In genomic region chr3:127634101-127634983, GRCm38 (mm10) we compare ENCODE assay signal across 8 mouse cellular contexts. TPM values are rescaled to one million over a fixed set of nuclear protein-coding genes. Genes with fewer than 3 reads are reported as not detected.
A peak's percentile ranks its signal among the peaks of the same experiment; 100 is the strongest.
DNase-seq lines count a peak whose midpoint lies in the region; ATAC-seq lines count a peak whose summit lies in the region.

No protein-coding gene starts in this region.

- peaks cover 19% of the 10 kb centered on the region for H3K4me1 ChIP-seq in hindbrain, embryonic 16.5 days (ENCODE audit: control insufficient read depth, insufficient read depth, low read depth, low read length)
- H3K4me1 ChIP-seq in megakaryocyte, embryonic 14.5 days, result peaks cover 45% of the 10 kb centered on the region

- H3K9me3 ChIP-seq in hindbrain, embryonic 16.5 days (ENCODE audit: control insufficient read depth, low read length), result no peaks in the 10 kb centered on the region
- H3K9me3 ChIP-seq in megakaryocyte, embryonic 14.5 days, result no peaks in the 10 kb centered on the region

- no peaks in the 10 kb centered on the region for H3K36me3 ChIP-seq in hindbrain, embryonic 16.5 days (ENCODE audit: control insufficient read depth, insufficient read depth, low read length)
- no peaks in the 10 kb centered on the region for H3K36me3 ChIP-seq in megakaryocyte, embryonic 14.5 days (replicated peaks; ENCODE audit: low read length)

- DNase-seq in ZHBTc4 (ENCODE audit: low read depth, low spot score), result peak; percentile 93
- peak; percentile 89 to 90 for DNase-seq in cerebellum, postnatal 10 days
- peak; percentile 46 to 54 for DNase-seq in frontal cortex, postnatal 25 days (ENCODE audit: low spot score in 2 of 2)
- peak; percentile 33 to 43 for DNase-seq in left cerebral cortex, adult 8-10 months (ENCODE audit: low spot score in 2 of 2)
- DNase-seq in right cerebral cortex, postnatal 14 days, result peak; percentile 77
- peak; percentile 74 for DNase-seq in urinary bladder, postnatal 14 days (ENCODE audit: low spot score)

- peaks cover 30% of the 10 kb centered on the region for H3K27me3 ChIP-seq in hindbrain, embryonic 16.5 days (replicated peaks; ENCODE audit: control insufficient read depth, insufficient read depth, low read length)
- peaks cover 94% of the 10 kb centered on the region for H3K27me3 ChIP-seq in megakaryocyte, embryonic 14.5 days (replicated peaks)

- ATAC-seq in hindbrain, embryonic 16.5 days, result peak; percentile 86

- peak overlapping the region; percentile 60; the same call in 1 of the 2 replicates for H3K9ac ChIP-seq in hindbrain, embryonic 16.5 days (ENCODE audit: low read depth, low read length)

- peak overlapping the region; percentile 51 for H3K4me3 ChIP-seq in hindbrain, embryonic 16.5 days (ENCODE audit: low read length)
- peak overlapping the region; percentile 93 for H3K4me3 ChIP-seq in megakaryocyte, embryonic 14.5 days (replicated peaks)

- H3K27ac ChIP-seq in hindbrain, embryonic 16.5 days (ENCODE audit: low read depth, low read length), result no peak overlapping the region

- peak overlapping the region; percentile 93 for H3K4me2 ChIP-seq in hindbrain, embryonic 16.5 days (ENCODE audit: low read length)

- WGBS in hindbrain, embryonic 16.5 days, result under 1% methylated on average over 50 of the region's 58 CpGs

RNA-seq across cellular contexts. Expression of gene Neurog2, which starts 1.4 kb away (rescaled TPM):
- polyA plus RNA-seq in hindbrain, embryonic 16.5 days (2015; fragmentation: Nextera tagmentation; extraction: Ambion mirVana), result 2.4 and 3.4 TPM in 2 replicates
- total RNA-seq in left cerebral cortex, adult 8-10 months (2022), result under 1 TPM in 3 of 4 experiments, not detected in 1; 0.25 to 0.33 (median 0.32) TPM
- polyA plus RNA-seq in megakaryocyte, embryonic 14.5 days (2012; ENCODE audit: insufficient read depth, low replicate concordance), result not detected in 2 replicates

Comparison
In these comparisons a context has a peak if more than half of its experiments do, and no peak if none do; other contexts are left out.
1. DNase-seq: peak in every context shown above with its lines; median percentile 93 in ZHBTc4; 90 in cerebellum, postnatal 10 days; 77 in right cerebral cortex, postnatal 14 days; 74 in urinary bladder, postnatal 14 days; 50 in frontal cortex, postnatal 25 days; 38 in left cerebral cortex, adult 8-10 months.